Comparison of ENCODE assay signal across 13 mouse cellular contexts in genomic region chr14:71249387-71249965, GRCm38 (mm10).
DNase-seq lines count a peak whose midpoint lies in the region; ATAC-seq lines count a peak whose summit lies in the region.
"Had no signal": no experiment of that assay in that cellular context is flagged by ENCODE, and none has a peak within 500 bp of the region (broad histone marks: within the 10 kb centered on the region; RNA-seq: fewer than 3 reads in every experiment).

No protein-coding gene starts in this region.

- 36% methylated on average over 7 of the region's 7 CpGs for WGBS in lung, embryonic 16.5 days
- 30% methylated on average over 7 of the region's 7 CpGs for WGBS in forebrain, embryonic 13.5 days
- 23% methylated on average over 7 of the region's 7 CpGs for WGBS in liver, embryonic 13.5 days (ENCODE audit: insufficient replicate concordance)
- WGBS in neural tube, embryonic 15.5 days: 25% methylated on average over 7 of the region's 7 CpGs

- no peak for DNase-seq in lung, postnatal 14 days
- peak; percentile 2 for DNase-seq in liver, embryonic 13.5 days
- no peak for DNase-seq in heart, adult 8-10 months (ENCODE audit: low spot score)
- no peak for DNase-seq in urinary bladder, postnatal 14 days (ENCODE audit: low spot score)
- DNase-seq in heart, postnatal 25 days (ENCODE audit: low spot score): no peak
- DNase-seq: adrenal gland, postnatal 25 days; layer of hippocampus, adult 9-11 months; lung, postnatal 4 days had no signal

- H3K27me3 ChIP-seq in lung, embryonic 16.5 days (ENCODE audit: control insufficient read depth, insufficient read depth, low read depth, low read length): no peaks in the 10 kb centered on the region
- H3K27me3 ChIP-seq in forebrain, embryonic 13.5 days: no peaks in the 10 kb centered on the region
- no peaks in the 10 kb centered on the region for H3K27me3 ChIP-seq in liver, embryonic 13.5 days
- H3K27me3 ChIP-seq in neural tube, embryonic 15.5 days (replicated peaks): no peaks in the 10 kb centered on the region
- H3K27me3 ChIP-seq: embryonic facial prominence, embryonic 15.5 days; stomach, embryonic 15.5 days had no signal

- H3K36me3 ChIP-seq in lung, embryonic 16.5 days (ENCODE audit: control insufficient read depth, insufficient read depth, low read length): no peaks in the 10 kb centered on the region
- no peaks in the 10 kb centered on the region for H3K36me3 ChIP-seq in forebrain, embryonic 13.5 days (ENCODE audit: poor library complexity, severe bottlenecking)
- H3K36me3 ChIP-seq in liver, embryonic 13.5 days: no peaks in the 10 kb centered on the region
- H3K36me3 ChIP-seq in neural tube, embryonic 15.5 days: no peaks in the 10 kb centered on the region
- H3K36me3 ChIP-seq: embryonic facial prominence, embryonic 15.5 days; stomach, embryonic 15.5 days had no signal

- peak overlapping the region; percentile 62 for H3K27ac ChIP-seq in lung, embryonic 16.5 days (ENCODE audit: low read length)
- H3K27ac ChIP-seq in forebrain, embryonic 13.5 days: no peak overlapping the region
- H3K27ac ChIP-seq in liver, embryonic 13.5 days: no peak overlapping the region
- peak overlapping the region; percentile 42 for H3K27ac ChIP-seq in neural tube, embryonic 15.5 days (replicated peaks)
- H3K27ac ChIP-seq: embryonic facial prominence, embryonic 15.5 days; stomach, embryonic 15.5 days had no signal

- no peaks in the 10 kb centered on the region for H3K9me3 ChIP-seq in lung, embryonic 16.5 days (ENCODE audit: control insufficient read depth, low read length)
- H3K9me3 ChIP-seq in forebrain, embryonic 13.5 days (replicated peaks): no peaks in the 10 kb centered on the region
- no peaks in the 10 kb centered on the region for H3K9me3 ChIP-seq in liver, embryonic 13.5 days (replicated peaks)
- H3K9me3 ChIP-seq in neural tube, embryonic 15.5 days (replicated peaks): no peaks in the 10 kb centered on the region
- H3K9me3 ChIP-seq: embryonic facial prominence, embryonic 15.5 days; stomach, embryonic 15.5 days had no signal

- H3K4me3 ChIP-seq in lung, embryonic 16.5 days (ENCODE audit: low read length): no peak overlapping the region
- H3K4me3 ChIP-seq in forebrain, embryonic 13.5 days: no peak overlapping the region
- no peak overlapping the region for H3K4me3 ChIP-seq in liver, embryonic 13.5 days (replicated peaks)
- H3K4me3 ChIP-seq in neural tube, embryonic 15.5 days (replicated peaks): no peak overlapping the region
- H3K4me3 ChIP-seq: embryonic facial prominence, embryonic 15.5 days; stomach, embryonic 15.5 days had no signal

- intact Hi-C loops in heart, postnatal 25 days (cut with DNase I): no loop called here

- no peaks in the 10 kb centered on the region for H3K4me1 ChIP-seq in lung, embryonic 16.5 days (replicated peaks; ENCODE audit: control insufficient read depth, insufficient read depth, low read length)
- H3K4me1 ChIP-seq in forebrain, embryonic 13.5 days: peaks cover 9% of the 10 kb centered on the region
- peaks cover 9% of the 10 kb centered on the region for H3K4me1 ChIP-seq in liver, embryonic 13.5 days (replicated peaks)
- H3K4me1 ChIP-seq in neural tube, embryonic 15.5 days: peaks cover 8% of the 10 kb centered on the region
- H3K4me1 ChIP-seq: stomach, embryonic 15.5 days had no signal

- H3K4me2 ChIP-seq in lung, embryonic 16.5 days (ENCODE audit: low read depth, low read length): no peak overlapping the region
- no peak overlapping the region for H3K4me2 ChIP-seq in forebrain, embryonic 13.5 days
- H3K4me2 ChIP-seq in liver, embryonic 13.5 days: no peak overlapping the region
- H3K4me2 ChIP-seq in neural tube, embryonic 15.5 days: no peak overlapping the region
- H3K4me2 ChIP-seq: embryonic facial prominence, embryonic 15.5 days; stomach, embryonic 15.5 days had no signal

- peak; percentile 39; the same call in 1 of the 2 replicates for ATAC-seq in lung, embryonic 16.5 days (ENCODE audit: low read depth)
- ATAC-seq in forebrain, embryonic 13.5 days: peak; percentile 73
- peak; percentile 74 for ATAC-seq in liver, embryonic 13.5 days (ENCODE audit: low read depth)
- ATAC-seq in neural tube, embryonic 15.5 days (ENCODE audit: low FRiP score): peak; percentile 68

- no peak overlapping the region for H3K9ac ChIP-seq in lung, embryonic 16.5 days (ENCODE audit: low read length)
- no peak overlapping the region for H3K9ac ChIP-seq in forebrain, embryonic 13.5 days
- H3K9ac ChIP-seq in liver, embryonic 13.5 days: no peak overlapping the region
- H3K9ac ChIP-seq in neural tube, embryonic 15.5 days (replicated peaks): no peak overlapping the region
- H3K9ac ChIP-seq: embryonic facial prominence, embryonic 15.5 days; stomach, embryonic 15.5 days had no signal

Comparison
In these comparisons a context has a peak if more than half of its experiments do, and no peak if none do; other contexts are left out.
1. H3K27ac ChIP-seq: peak in lung, embryonic 16.5 days (single experiment) and neural tube, embryonic 15.5 days (single experiment); none in forebrain, embryonic 13.5 days (single experiment) and liver, embryonic 13.5 days (single experiment).
2. Peak in every context shown above with its lines, with median percentiles within 50 percentile points of each other: ATAC-seq.